Mouse (Mus musculus) MEL (cell line): Measurements from ENCODE around the gene Tjp2. TPM values are rescaled to one million over a fixed set of nuclear protein-coding genes. Genes with fewer than 3 reads are reported as not detected.

Experiments used
- DNase-seq: peaks from one replicate; pipeline ENCODE4 v3.0.0; 2011; ENCODE audit warnings: low read depth, low spot score
- H3K27ac ChIP-seq: 2 replicates; pipeline ENCODE4 v1.5.1; 2012; ENCODE audit warnings: low read depth, mild to moderate bottlenecking, control low read depth, low read length, moderate library complexity; ENCODE audit not compliant: control insufficient read depth
- H3K27me3 ChIP-seq, 2 experiments: fragments of 150-350 bp in 1 of 2; sonication (generic) in 1 of 2; 2 replicates each; pipeline ENCODE4 v1.6.1; 2012; ENCODE audit warnings: low read length in 2 of 2, mild to moderate bottlenecking in 2 of 2, improper control_type of control experiment in 1 of 2, moderate library complexity in 1 of 2; ENCODE audit not compliant: insufficient read depth in 2 of 2, control insufficient read depth in 1 of 2
- H3K36me3 ChIP-seq, 2 experiments: 2 replicates each; pipeline ENCODE4 v1.6.1; 2012 to 2014; ENCODE audit warnings: low read length in 2 of 2, improper control_type of control experiment in 1 of 2, inconsistent platforms in 1 of 2, mild to moderate bottlenecking in 1 of 2; ENCODE audit not compliant: insufficient read depth in 2 of 2, control insufficient read depth in 1 of 2
- H3K4me1 ChIP-seq, 2 experiments: fragments of 150-350 bp in 1 of 2; sonication (generic) in 1 of 2; 2 replicates each; pipeline ENCODE4 v1.6.1; 2012; ENCODE audit warnings: low read length in 2 of 2, improper control_type of control experiment in 1 of 2, mild to moderate bottlenecking in 1 of 2; ENCODE audit not compliant: insufficient read depth in 2 of 2, control insufficient read depth in 1 of 2
- H3K4me3 ChIP-seq, 2 experiments: fragments of 150-350 bp in 1 of 2; sonication (generic) in 1 of 2; 2 replicates each; pipeline ENCODE4 v1.5.1; 2012; ENCODE audit warnings: low read depth in 2 of 2, low read length in 2 of 2, mild to moderate bottlenecking in 2 of 2, moderate library complexity in 2 of 2, control low read depth in 1 of 2, improper control_type of control experiment in 1 of 2; ENCODE audit not compliant: control insufficient read depth in 1 of 2, insufficient read depth in 1 of 2
- H3K79me2 ChIP-seq: 2 replicates; pipeline ENCODE4 v1.6.1; 2012; ENCODE audit warnings: mild to moderate bottlenecking, low read length, moderate library complexity; ENCODE audit not compliant: control insufficient read depth, poor library complexity, insufficient read depth
- H3K9ac ChIP-seq: 2 replicates; pipeline ENCODE4 v1.6.1; 2012; ENCODE audit warnings: low read depth, mild to moderate bottlenecking, control low read depth, low read length, moderate library complexity; ENCODE audit not compliant: control insufficient read depth, poor library complexity, severe bottlenecking
- H3K9me3 ChIP-seq: fragments of 150-350 bp; sonication (generic); replicated peaks from 2 replicates; pipeline ENCODE4 v1.6.1; 2012; ENCODE audit warnings: mild to moderate bottlenecking, low read length, improper control_type of control experiment, moderate library complexity; ENCODE audit not compliant: insufficient read depth
- BHLHE40 ChIP-seq: IDR thresholded peaks from 2 replicates; pipeline ENCODE4 v1.6.1; 2012; ENCODE audit warnings: low read depth, mild to moderate bottlenecking, inconsistent platforms, low read length, improper control_type of control experiment, borderline replicate concordance
- CHD1 ChIP-seq: IDR thresholded peaks from 2 replicates; pipeline ENCODE4 v1.6.1; 2012; ENCODE audit warnings: low read depth, mild to moderate bottlenecking, inconsistent platforms, low read length, improper control_type of control experiment
- CTCF ChIP-seq, 3 experiments: IDR thresholded peaks in 2 of 3; conservative IDR thresholded peaks in 1 of 3; 2 replicates each; pipeline ENCODE4 v1.5.1; 2011 to 2012; ENCODE audit warnings: low read length in 3 of 3, low read depth in 2 of 3, mild to moderate bottlenecking in 2 of 3, improper control_type of control experiment in 1 of 3, inconsistent platforms in 1 of 3, mixed read lengths in 1 of 3, moderate library complexity in 1 of 3; ENCODE audit not compliant: control insufficient read depth in 1 of 3, insufficient read depth in 1 of 3, poor library complexity in 1 of 3, severe bottlenecking in 1 of 3
- ELF1 ChIP-seq: IDR thresholded peaks from 2 replicates; pipeline ENCODE4 v1.6.1; 2014; ENCODE audit warnings: low read depth, mild to moderate bottlenecking, inconsistent platforms, low read length, improper control_type of control experiment, moderate library complexity
- GABPA ChIP-seq: IDR thresholded peaks from 2 replicates; pipeline ENCODE4 v1.6.1; 2012; ENCODE audit warnings: low read depth, mild to moderate bottlenecking, inconsistent platforms, low read length, improper control_type of control experiment, moderate library complexity
- HCFC1 ChIP-seq: IDR thresholded peaks from 2 replicates; pipeline ENCODE4 v1.6.1; 2012; ENCODE audit warnings: low read depth, mild to moderate bottlenecking, inconsistent platforms, low read length, improper control_type of control experiment, moderate library complexity
- JUND ChIP-seq: IDR thresholded peaks from 2 replicates; pipeline ENCODE4 v1.6.1; 2011; ENCODE audit warnings: low read depth, mild to moderate bottlenecking, improper control_type of control experiment, low read length
- MAFK ChIP-seq: IDR thresholded peaks from 2 replicates; pipeline ENCODE4 v1.6.1; 2011; ENCODE audit warnings: low read depth, mild to moderate bottlenecking, low read length, improper control_type of control experiment, borderline replicate concordance
- MAZ ChIP-seq: IDR thresholded peaks from 2 replicates; pipeline ENCODE4 v1.6.1; 2012; ENCODE audit warnings: low read depth, mild to moderate bottlenecking, inconsistent platforms, low read length, improper control_type of control experiment
- MEF2A ChIP-seq: IDR thresholded peaks from 2 replicates; pipeline ENCODE4 v1.6.1; 2014; ENCODE audit warnings: low read depth, mild to moderate bottlenecking, inconsistent platforms, low read length, improper control_type of control experiment; ENCODE audit not compliant: poor library complexity, insufficient replicate concordance, severe bottlenecking; ENCODE audit errors: extremely low read depth
- MXI1 ChIP-seq: IDR thresholded peaks from 2 replicates; pipeline ENCODE4 v1.6.1; 2011; ENCODE audit warnings: mild to moderate bottlenecking, low read depth, low read length, improper control_type of control experiment
- NELFE ChIP-seq: IDR thresholded peaks from 2 replicates; pipeline ENCODE4 v1.6.1; 2011; ENCODE audit warnings: low read depth, low read length, improper control_type of control experiment
- POLR2A ChIP-seq, 2 experiments: IDR thresholded peaks; 2 replicates each; pipeline ENCODE4 v1.6.1; 2011 to 2012; ENCODE audit warnings: low read length in 2 of 2, mild to moderate bottlenecking in 2 of 2, control low read depth in 1 of 2, improper control_type of control experiment in 1 of 2, low read depth in 1 of 2, moderate library complexity in 1 of 2; ENCODE audit not compliant: control insufficient read depth in 1 of 2, insufficient read depth in 1 of 2, poor library complexity in 1 of 2
- POLR2AphosphoS2 ChIP-seq: IDR thresholded peaks from 2 replicates; pipeline ENCODE4 v1.6.1; 2011; ENCODE audit warnings: low read length, improper control_type of control experiment
- SMC3 ChIP-seq: IDR thresholded peaks from 2 replicates; pipeline ENCODE4 v1.6.1; 2011; ENCODE audit warnings: low read depth, low read length, improper control_type of control experiment
- TCF12 ChIP-seq: IDR thresholded peaks from 2 replicates; pipeline ENCODE4 v1.6.1; 2014; ENCODE audit warnings: low read depth, mild to moderate bottlenecking, inconsistent platforms, low read length, improper control_type of control experiment, moderate library complexity
- UBTF ChIP-seq: IDR thresholded peaks from 2 replicates; pipeline ENCODE4 v1.6.1; 2012; ENCODE audit warnings: low read depth, mild to moderate bottlenecking, inconsistent platforms, low read length, improper control_type of control experiment, moderate library complexity, borderline replicate concordance; ENCODE audit not compliant: insufficient read depth
- USF1 ChIP-seq: IDR thresholded peaks from 2 replicates; pipeline ENCODE4 v1.6.1; 2014; ENCODE audit warnings: low read depth, mild to moderate bottlenecking, inconsistent platforms, low read length, improper control_type of control experiment, moderate library complexity
- ZC3H11A ChIP-seq: IDR thresholded peaks from 2 replicates; pipeline ENCODE4 v1.6.1; 2012; ENCODE audit warnings: low read depth, mild to moderate bottlenecking, inconsistent platforms, low read length, improper control_type of control experiment
- ZMIZ1 ChIP-seq: IDR thresholded peaks from 2 replicates; pipeline ENCODE4 v1.6.1; 2012; ENCODE audit warnings: low read depth, mild to moderate bottlenecking, inconsistent platforms, low read length, improper control_type of control experiment, moderate library complexity
- ZNF384 ChIP-seq: IDR thresholded peaks from 2 replicates; pipeline ENCODE4 v1.6.1; 2012; ENCODE audit warnings: low read depth, mild to moderate bottlenecking, inconsistent platforms, low read length, improper control_type of control experiment
- polyA plus RNA-seq, 2 experiments: library from polyadenylated mRNA; stranded (reverse) in 1 of 2; unstranded in 1 of 2; fragments of >175 nt in 1 of 2; fragments of >200 nt in 1 of 2; gene quantifications; 2 replicates each; pipeline versions ENCODE4 v1.2.1 to v1.2.4; 2012; ENCODE audit warnings: low replicate concordance in 2 of 2, low read depth in 1 of 2; ENCODE audit not compliant: insufficient read length in 2 of 2, insufficient read depth in 1 of 2, missing spikeins in 1 of 2
- total RNA-seq: library from RNA; depleted of rRNA; stranded (reverse); fragments of 300-350 nt; gene quantifications from 2 replicates; pipeline ENCODE4 v1.2.3, GENCODE M21; 2012

Tjp2 gene
- total and polyA plus RNA-seq, 3 experiments = 3.0 to 8.3 TPM; not detected in 1

GRCm38 (mm10) chr19:24120811-24121210 lies 104.0 kb downstream of the Tjp2 start:
- peaks cover 0 to 4% of the 10 kb centered on the region in 2 experiments; a peak in 2 of 4 replicates for H3K4me1 ChIP-seq
- peaks cover 0 to 4% of the 10 kb centered on the region in 2 experiments; a peak in 2 of 4 replicates for H3K36me3 ChIP-seq
- TF ChIP-seq ZMIZ1 (no peak), HCFC1 (no peak), USF1 (no peak), NELFE (no peak), MAZ (no peak), SMC3 (no peak), POLR2AphosphoS2 (no peak), MEF2A (no peak)
- no peaks in the 10 kb centered on the region for H3K9me3 ChIP-seq
- H3K9ac ChIP-seq = no peak overlapping the region
- no peak for DNase-seq
- no peaks in the 10 kb centered on the region for H3K79me2 ChIP-seq
- H3K27me3 ChIP-seq = no peaks in the 10 kb centered on the region
- H3K4me3 ChIP-seq = no peak overlapping the region
- H3K27ac ChIP-seq = no peak overlapping the region

GRCm38 (mm10) chr19:24118775-24119174 lies 106.1 kb downstream of the Tjp2 start:
- peaks cover 0 to 4% of the 10 kb centered on the region in 2 experiments; a peak in 2 of 4 replicates for H3K36me3 ChIP-seq
- TF ChIP-seq GABPA = no peak
- no peak for TF ChIP-seq MXI1
- no peak for TF ChIP-seq BHLHE40
- TF ChIP-seq USF1 = no peak
- no peak for TF ChIP-seq MEF2A
- TF ChIP-seq MAFK = no peak
- TF ChIP-seq CTCF (IDR thresholded peaks at IDR 0.05 in 2 of 3, conservative IDR thresholded peaks at IDR 0.05 in 1 of 3; ENCODE audit: control insufficient read depth in 1 of 3, insufficient read depth in 1 of 3, low read depth in 2 of 3, low read length in 3 of 3, poor library complexity in 1 of 3, severe bottlenecking in 1 of 3) = no peak
- no peak for TF ChIP-seq ZMIZ1
- no peak for TF ChIP-seq ELF1
- TF ChIP-seq TCF12 = no peak
- TF ChIP-seq POLR2A (IDR thresholded peaks at IDR 0.05; ENCODE audit: control insufficient read depth in 1 of 2, insufficient read depth in 1 of 2, low read depth in 1 of 2, low read length in 2 of 2, poor library complexity in 1 of 2) = no peak
- TF ChIP-seq JUND = no peak
- TF ChIP-seq ZNF384 = no peak
- TF ChIP-seq CHD1 = no peak
- no peak for TF ChIP-seq UBTF
- TF ChIP-seq ZC3H11A = no peak
- no peak for TF ChIP-seq POLR2AphosphoS2
- H3K4me1 ChIP-seq = peaks cover 0 to 4% of the 10 kb centered on the region in 2 experiments; a peak in 2 of 4 replicates
- H3K4me3 ChIP-seq = no peak overlapping the region
- H3K9me3 ChIP-seq = no peaks in the 10 kb centered on the region
- no peaks in the 10 kb centered on the region for H3K27me3 ChIP-seq
- H3K27ac ChIP-seq = no peak overlapping the region
- no peaks in the 10 kb centered on the region for H3K79me2 ChIP-seq
- DNase-seq = no peak
- no peak overlapping the region for H3K9ac ChIP-seq
